In genomic region chr11:80428381-80429008, GRCm38 (mm10) we compare ENCODE assay signal across 8 mouse cellular contexts. TPM values are rescaled to one million over a fixed set of nuclear protein-coding genes. Genes with fewer than 3 reads are reported as not detected.
DNase-seq lines count a peak whose midpoint lies in the region; ATAC-seq lines count a peak whose summit lies in the region.

Psmd11 (plus strand) TSS chr11:80428615.

- H3K4me2 ChIP-seq in hindbrain, embryonic 16.5 days (ENCODE audit: low read length): peak within 1 kb of the TSS; percentile 91

- H3K27ac ChIP-seq in hindbrain, embryonic 16.5 days (ENCODE audit: low read depth, low read length): peak within 1 kb of the TSS; percentile 88
- H3K27ac ChIP-seq in macrophage: peak within 1 kb of the TSS; percentile 25; the same call in 1 of the 2 replicates

- no peaks in the 10 kb centered on the region for H3K9me3 ChIP-seq in hindbrain, embryonic 16.5 days (ENCODE audit: control insufficient read depth, low read length)

- H3K27me3 ChIP-seq in hindbrain, embryonic 16.5 days (replicated peaks; ENCODE audit: control insufficient read depth, insufficient read depth, low read length): no peaks in the 10 kb centered on the region

- H3K79me2 ChIP-seq in macrophage (ENCODE audit: inconsistent target): peaks cover 47% of the 10 kb centered on the region

- H3K9ac ChIP-seq in hindbrain, embryonic 16.5 days (ENCODE audit: low read depth, low read length): peak within 1 kb of the TSS; percentile 85

- WGBS in hindbrain, embryonic 16.5 days: under 1% methylated on average over 49 of the region's 58 CpGs
- under 1% methylated on average over 38 of the region's 58 CpGs for WGBS in macrophage (ENCODE audit: missing documents)

- peaks cover 13% of the 10 kb centered on the region for H3K36me3 ChIP-seq in hindbrain, embryonic 16.5 days (ENCODE audit: control insufficient read depth, insufficient read depth, low read length)
- 0 out of 2 replicates have a peak, but pooled peaks cover 5% of the 10 kb centered on the region for H3K36me3 ChIP-seq in macrophage (ENCODE audit: inconsistent target)

- peak within 1 kb of the TSS; percentile 77 for H3K4me3 ChIP-seq in hindbrain, embryonic 16.5 days (ENCODE audit: low read length)
- peak within 1 kb of the TSS; percentile 81 for H3K4me3 ChIP-seq in macrophage (ENCODE audit: inconsistent target)

- ATAC-seq in hindbrain, embryonic 16.5 days: peak; percentile 100

- peak; percentile 98 for DNase-seq in WW6 (ENCODE audit: low read depth, low spot score)
- DNase-seq in cerebellum, postnatal 4 days (ENCODE audit: low spot score in 2 of 2): peak; percentile 92 to 95
- DNase-seq in gastrocnemius, adult 18-20 months (ENCODE audit: low spot score): peak; percentile 96
- DNase-seq in left cerebral cortex, adult 18-20 months (ENCODE audit: low spot score in 2 of 2): peak; percentile 96 to 97
- DNase-seq in right cerebral cortex, adult 18-20 months: peak; percentile 98
- DNase-seq in urinary bladder, postnatal 10 days (ENCODE audit: low spot score): peak; percentile 74

- H3K4me1 ChIP-seq in hindbrain, embryonic 16.5 days (ENCODE audit: control insufficient read depth, insufficient read depth, low read depth, low read length): peaks cover 7% of the 10 kb centered on the region

RNA-seq across cellular contexts. Expression of gene Psmd11, which starts in this region (rescaled TPM):
- total RNA-seq in gastrocnemius, adult 18-20 months (2021): 100 to 1,000 TPM; 147 to 154 TPM
- polyA plus RNA-seq in hindbrain, embryonic 16.5 days (2015; fragmentation: Nextera tagmentation; extraction: Ambion mirVana): 272 and 275 TPM in 2 replicates
- 100 to 1,000 TPM in 1 of 2 experiments, 10 to 100 TPM in 1; 96.3 to 109 TPM for total RNA-seq in left cerebral cortex, adult 18-20 months (2021)
- 100 to 1,000 TPM in 9 of 26 experiments, 10 to 100 TPM in 17; 54.4 to 176 (median 92.0) TPM for total RNA-seq in macrophage (2018; cell fraction: chromatin; rRNA removed)
- 100 to 1,000 TPM in 1 of 26 experiments, 10 to 100 TPM in 25; 47.8 to 101 (median 68.2) TPM for total RNA-seq in macrophage (2018; cell fraction: cytosol; rRNA removed)
- 100 to 1,000 TPM in 1 of 26 experiments, 10 to 100 TPM in 25; 43.6 to 102 (median 66.3) TPM for total RNA-seq in macrophage (2018; cell fraction: nucleus; rRNA removed)
- 45.9 to 68.5 TPM (median 63.3 TPM) in 3 replicates for polyA plus RNA-seq in macrophage (2018)

Comparison
In these comparisons a context has a peak if more than half of its experiments do, and no peak if none do; other contexts are left out.
1. Peak in every context shown above with its lines: DNase-seq, ATAC-seq, H3K4me3 ChIP-seq and H3K27ac ChIP-seq.